ENCODE assay signal across 8 mouse cellular contexts in genomic region chr16:56716557-56717179, GRCm38 (mm10). TPM values are rescaled to one million over a fixed set of nuclear protein-coding genes. Genes with fewer than 3 reads are reported as not detected.
DNase-seq lines count a peak whose midpoint lies in the region; ATAC-seq lines count a peak whose summit lies in the region.

No protein-coding gene starts in this region.

- H3K9me3 ChIP-seq in forebrain, embryonic 14.5 days (replicated peaks; ENCODE audit: control insufficient read depth, low read length): no peaks in the 10 kb centered on the region
- H3K9me3 ChIP-seq in kidney, embryonic 14.5 days (ENCODE audit: control insufficient read depth, low read length): no peaks in the 10 kb centered on the region
- H3K9me3 ChIP-seq in stomach, embryonic 14.5 days (ENCODE audit: control insufficient read depth, low read depth, low read length): no peaks in the 10 kb centered on the region

- peak overlapping the region; percentile 97 for H3K27ac ChIP-seq in forebrain, embryonic 14.5 days (ENCODE audit: low read depth, low read length)
- H3K27ac ChIP-seq in kidney, embryonic 14.5 days (ENCODE audit: low read depth, low read length): peak overlapping the region; percentile 97
- peak overlapping the region; percentile 98 for H3K27ac ChIP-seq in stomach, embryonic 14.5 days (ENCODE audit: low read length)

- ATAC-seq in forebrain, embryonic 14.5 days: peak; percentile 65
- ATAC-seq in kidney, embryonic 14.5 days (ENCODE audit: low FRiP score, low TSS enrichment): peak; percentile 82
- peak; percentile 74 for ATAC-seq in stomach, embryonic 14.5 days (ENCODE audit: insufficient number of reproducible peaks, insufficient read depth, low FRiP score, low read depth)

- H3K9ac ChIP-seq in forebrain, embryonic 14.5 days (ENCODE audit: low read length): peak overlapping the region; percentile 88
- peak overlapping the region; percentile 93 for H3K9ac ChIP-seq in kidney, embryonic 14.5 days (ENCODE audit: low read depth, low read length)
- peak overlapping the region; percentile 89 for H3K9ac ChIP-seq in stomach, embryonic 14.5 days (replicated peaks; ENCODE audit: low read depth, low read length)

- H3K4me3 ChIP-seq in forebrain, embryonic 14.5 days (ENCODE audit: low read depth, low read length): peak overlapping the region; percentile 68
- peak overlapping the region; percentile 86 for H3K4me3 ChIP-seq in kidney, embryonic 14.5 days (ENCODE audit: low read length)
- peak overlapping the region; percentile 72 for H3K4me3 ChIP-seq in stomach, embryonic 14.5 days (ENCODE audit: low read depth, low read length)

- H3K4me2 ChIP-seq in forebrain, embryonic 14.5 days (ENCODE audit: low read length): peak overlapping the region; percentile 64
- peak overlapping the region; percentile 72 for H3K4me2 ChIP-seq in kidney, embryonic 14.5 days (replicated peaks; ENCODE audit: low read depth, low read length)
- peak overlapping the region; percentile 44 for H3K4me2 ChIP-seq in stomach, embryonic 14.5 days (replicated peaks; ENCODE audit: low read depth, low read length)

- peaks cover 8% of the 10 kb centered on the region for H3K36me3 ChIP-seq in forebrain, embryonic 14.5 days (ENCODE audit: control insufficient read depth, insufficient read depth, low read length)
- peaks cover 9% of the 10 kb centered on the region for H3K36me3 ChIP-seq in kidney, embryonic 14.5 days (ENCODE audit: control insufficient read depth, insufficient read depth, low read length)
- H3K36me3 ChIP-seq in stomach, embryonic 14.5 days (ENCODE audit: control insufficient read depth, insufficient read depth, low read length): peaks cover 4% of the 10 kb centered on the region

- no peaks in the 10 kb centered on the region for H3K27me3 ChIP-seq in forebrain, embryonic 14.5 days (replicated peaks; ENCODE audit: control insufficient read depth, insufficient read depth, low read length)
- no peaks in the 10 kb centered on the region for H3K27me3 ChIP-seq in kidney, embryonic 14.5 days (ENCODE audit: control insufficient read depth, insufficient read depth, low read length)
- H3K27me3 ChIP-seq in stomach, embryonic 14.5 days (ENCODE audit: control insufficient read depth, insufficient read depth, low read length): no peaks in the 10 kb centered on the region

- H3K4me1 ChIP-seq in forebrain, embryonic 14.5 days (ENCODE audit: control insufficient read depth, insufficient read depth, low read length): peaks cover 12% of the 10 kb centered on the region
- H3K4me1 ChIP-seq in kidney, embryonic 14.5 days (ENCODE audit: control insufficient read depth, insufficient read depth, low read length): peaks cover 9% of the 10 kb centered on the region; the same call in 1 of the 2 replicates
- peaks cover 19% of the 10 kb centered on the region for H3K4me1 ChIP-seq in stomach, embryonic 14.5 days (ENCODE audit: control insufficient read depth, insufficient read depth, low read length)

- under 1% methylated on average over 36 of the region's 38 CpGs for WGBS in forebrain, embryonic 14.5 days
- under 1% methylated on average over 31 of the region's 38 CpGs for WGBS in kidney, embryonic 14.5 days
- WGBS in stomach, embryonic 14.5 days: under 1% methylated on average over 36 of the region's 38 CpGs

- peak; percentile 36 for DNase-seq in cerebellum, adult 11 months
- no peak for DNase-seq in cerebellum, postnatal 14 days
- peak; percentile 7 to 34 for DNase-seq in urinary bladder, postnatal 36 days (ENCODE audit: low spot score in 2 of 2)
- no peak for DNase-seq in urinary bladder, postnatal 14 days (ENCODE audit: low spot score)
- peak; percentile 19 for DNase-seq in forebrain, embryonic 14.5 days (ENCODE audit: low spot score)
- DNase-seq in lung, postnatal 36 days: peak; percentile 8

RNA-seq across cellular contexts. Expression of gene Tfg, which starts 0.6 kb away (rescaled TPM):
- 163 and 169 TPM in 2 replicates for polyA plus RNA-seq in forebrain, embryonic 14.5 days (2014; fragmentation: Nextera tagmentation; extraction: Ambion mirVana)
- polyA plus RNA-seq in kidney, embryonic 14.5 days (2014; fragmentation: Nextera tagmentation; extraction: Ambion mirVana): 160 and 166 TPM in 2 replicates
- 183 and 185 TPM in 2 replicates for polyA plus RNA-seq in stomach, embryonic 14.5 days (2014; fragmentation: Nextera tagmentation; extraction: Ambion mirVana)

Comparison
In these comparisons a context has a peak if more than half of its experiments do, and no peak if none do; other contexts are left out.
1. DNase-seq: peak in cerebellum, adult 11 months (single experiment), urinary bladder, postnatal 36 days (2 of 2), forebrain, embryonic 14.5 days (single experiment) and lung, postnatal 36 days (single experiment); none in cerebellum, postnatal 14 days (0 of 2) and urinary bladder, postnatal 14 days (single experiment).
2. Peak in every context shown above with its lines, with median percentiles within 50 percentile points of each other: ATAC-seq, H3K27ac ChIP-seq, H3K4me2 ChIP-seq, H3K4me3 ChIP-seq and H3K9ac ChIP-seq.